Comparison of ENCODE assay signal across 8 mouse cellular contexts in genomic region chr9:66918672-66919330, GRCm38 (mm10). TPM values are rescaled to one million over a fixed set of nuclear protein-coding genes. Genes with fewer than 3 reads are reported as not detected.
DNase-seq lines count a peak whose midpoint lies in the region; ATAC-seq and TF ChIP-seq lines count a peak whose summit lies in the region.

No protein-coding gene starts in this region.

- DNase-seq in frontal cortex, postnatal 36 days (ENCODE audit: low spot score in 2 of 2) = peak; percentile 14 to 17
- no peak for DNase-seq in retina, postnatal 1 day
- DNase-seq in cerebellum, adult 18-20 months = no peak

- no peak for TF ChIP-seq CTCF in E14TG2a.4 (conservative IDR thresholded peaks at IDR 0.05; ENCODE audit: low read length)

- H3K36me3 ChIP-seq in E14TG2a.4 (ENCODE audit: insufficient read depth, low read length) = no peaks in the 10 kb centered on the region
- no peaks in the 10 kb centered on the region for H3K36me3 ChIP-seq in forebrain, embryonic 13.5 days (ENCODE audit: poor library complexity, severe bottlenecking)
- no peaks in the 10 kb centered on the region for H3K36me3 ChIP-seq in intestine, embryonic 15.5 days
- H3K36me3 ChIP-seq in myocyte (ENCODE audit: control insufficient read depth, insufficient read depth) = no peaks in the 10 kb centered on the region

- peaks cover 19% of the 10 kb centered on the region for H3K79me2 ChIP-seq in myocyte (ENCODE audit: control insufficient read depth, insufficient read depth)

- H3K4me3 ChIP-seq in E14TG2a.4 (replicated peaks; ENCODE audit: low read length) (peak overlapping the region; percentile 96), myocyte (peak overlapping the region; percentile 79)
- H3K4me3 ChIP-seq in forebrain, embryonic 13.5 days = peak overlapping the region; percentile 91
- peak overlapping the region; percentile 85 for H3K4me3 ChIP-seq in intestine, embryonic 15.5 days (replicated peaks)

- H3K9me3 ChIP-seq in E14TG2a.4 (ENCODE audit: low read length) = no peaks in the 10 kb centered on the region
- H3K9me3 ChIP-seq in forebrain, embryonic 13.5 days (replicated peaks) = no peaks in the 10 kb centered on the region
- H3K9me3 ChIP-seq in intestine, embryonic 15.5 days = no peaks in the 10 kb centered on the region

- TF ChIP-seq POLR2A in myocyte (IDR thresholded peaks at IDR 0.05; ENCODE audit: insufficient read length, low read depth) = no peak

- peak overlapping the region; percentile 65 for H3ac ChIP-seq in myocyte (ENCODE audit: control insufficient read depth, insufficient read length)

- 4% methylated on average over 27 of the region's 27 CpGs for WGBS in forebrain, embryonic 13.5 days
- 2% methylated on average over 27 of the region's 27 CpGs for WGBS in intestine, embryonic 15.5 days

- peak overlapping the region; percentile 89 for H3K4me2 ChIP-seq in forebrain, embryonic 13.5 days
- peak overlapping the region; percentile 78 for H3K4me2 ChIP-seq in intestine, embryonic 15.5 days (replicated peaks)
- peak overlapping the region; percentile 95 for H3K4me2 ChIP-seq in myocyte (ENCODE audit: low read depth)

- peak overlapping the region; percentile 92 for H3K9ac ChIP-seq in forebrain, embryonic 13.5 days
- peak overlapping the region; percentile 90 for H3K9ac ChIP-seq in intestine, embryonic 15.5 days

- H3K27ac ChIP-seq in forebrain, embryonic 13.5 days = peak overlapping the region; percentile 81
- peak overlapping the region; percentile 92 for H3K27ac ChIP-seq in intestine, embryonic 15.5 days

- peaks cover 16% of the 10 kb centered on the region for H3K4me1 ChIP-seq in E14TG2a.4 (replicated peaks; ENCODE audit: low read depth, low read length)
- H3K4me1 ChIP-seq in forebrain, embryonic 13.5 days = peaks cover 44% of the 10 kb centered on the region
- H3K4me1 ChIP-seq in intestine, embryonic 15.5 days (replicated peaks) = peaks cover 12% of the 10 kb centered on the region

- H3K27me3 ChIP-seq in E14TG2a.4 (ENCODE audit: insufficient read depth, low read length) (peaks cover 29% of the 10 kb centered on the region), myocyte (ENCODE audit: control insufficient read depth, insufficient read depth, insufficient read length) (no peaks in the 10 kb centered on the region)
- H3K27me3 ChIP-seq in forebrain, embryonic 13.5 days = no peaks in the 10 kb centered on the region
- no peaks in the 10 kb centered on the region for H3K27me3 ChIP-seq in intestine, embryonic 15.5 days (replicated peaks)

- ATAC-seq in frontal cortex, adult (ENCODE audit: low TSS enrichment) = no peak
- no peak for ATAC-seq in forebrain, embryonic 13.5 days
- no peak for ATAC-seq in intestine, embryonic 15.5 days

TF ChIP-seq in myocyte, 11 proteins besides CTCF, POLR2A, EP300 and RAD21:
- no peak for TF ChIP-seq MYOD1 (IDR thresholded peaks at IDR 0.05; ENCODE audit: control insufficient read depth in 1 of 3, insufficient read length in 2 of 3, low read depth in 2 of 3)
- TF ChIP-seq TCF12 (IDR thresholded peaks at IDR 0.05; ENCODE audit: insufficient read depth, poor library complexity, severe bottlenecking) = no peak
- TF ChIP-seq TCF3 (IDR thresholded peaks at IDR 0.05; ENCODE audit: insufficient read length, low read depth) = no peak
- TF ChIP-seq POLR2AphosphoS2 (IDR thresholded peaks at IDR 0.05; ENCODE audit: insufficient read length, low read depth) = no peak
- no peak for TF ChIP-seq E2F4 (IDR thresholded peaks at IDR 0.05; ENCODE audit: insufficient read depth)
- TF ChIP-seq MYOG (IDR thresholded peaks at IDR 0.05; ENCODE audit: control insufficient read depth in 1 of 3, insufficient read depth in 1 of 3, insufficient read length in 2 of 3, low read depth in 2 of 3) = no peak
- no peak for TF ChIP-seq CEBPB (IDR thresholded peaks at IDR 0.05; ENCODE audit: insufficient read depth, poor library complexity, severe bottlenecking)
- no peak for TF ChIP-seq REST (IDR thresholded peaks at IDR 0.05; ENCODE audit: insufficient read depth, insufficient read length)
- TF ChIP-seq USF1 (IDR thresholded peaks at IDR 0.05; ENCODE audit: low read depth) = no peak

RNA-seq across cellular contexts. Expression of gene Rab8b, which starts 0.7 kb away (rescaled TPM):
- 41.0 and 43.8 TPM in 2 replicates for polyA plus RNA-seq in forebrain, embryonic 13.5 days (2015; fragmentation: Nextera tagmentation; extraction: Ambion mirVana)
- 20.5 and 20.6 TPM in 2 replicates for polyA plus RNA-seq in intestine, embryonic 15.5 days (2015; fragmentation: Nextera tagmentation; extraction: Ambion mirVana)
- 2.3 TPM for polyA plus RNA-seq in myocyte (2012; fragmentation: generic; extraction: Trizol)

RNA-seq across cellular contexts. Expression of gene Rps27l, which starts 27.1 kb away (rescaled TPM):
- 470 and 585 TPM in 2 replicates for polyA plus RNA-seq in forebrain, embryonic 13.5 days (2015; fragmentation: Nextera tagmentation; extraction: Ambion mirVana)
- polyA plus RNA-seq in intestine, embryonic 15.5 days (2015; fragmentation: Nextera tagmentation; extraction: Ambion mirVana) = 830 and 881 TPM in 2 replicates
- polyA plus RNA-seq in myocyte (2012; fragmentation: generic; extraction: Trizol) = 588 TPM

RNA-seq across cellular contexts. Expression of gene Lactb, which starts 56.5 kb away (rescaled TPM):
- 8.1 and 8.5 TPM in 2 replicates for polyA plus RNA-seq in forebrain, embryonic 13.5 days (2015; fragmentation: Nextera tagmentation; extraction: Ambion mirVana)
- 7.2 and 8.2 TPM in 2 replicates for polyA plus RNA-seq in intestine, embryonic 15.5 days (2015; fragmentation: Nextera tagmentation; extraction: Ambion mirVana)
- polyA plus RNA-seq in myocyte (2012; fragmentation: generic; extraction: Trizol) = 6.6 TPM

Comparison
In these comparisons a context has a peak if more than half of its experiments do, and no peak if none do; other contexts are left out.
1. DNase-seq: peak in frontal cortex, postnatal 36 days (2 of 2); none in retina, postnatal 1 day (single experiment) and cerebellum, adult 18-20 months (0 of 2).
2. Peak in every context shown above with its lines, with median percentiles within 50 percentile points of each other: H3K4me3 ChIP-seq and H3K4me2 ChIP-seq.